Mouse (Mus musculus): ENCODE results near the gene Enox1.

The Enox1 gene

GRCm38 (mm10) chr14:77195314-77196020 is 38.9 kb downstream of the Enox1 start:
- no peak for DNase-seq (ENCODE audit: inconsistent ontology term)

DNA sequence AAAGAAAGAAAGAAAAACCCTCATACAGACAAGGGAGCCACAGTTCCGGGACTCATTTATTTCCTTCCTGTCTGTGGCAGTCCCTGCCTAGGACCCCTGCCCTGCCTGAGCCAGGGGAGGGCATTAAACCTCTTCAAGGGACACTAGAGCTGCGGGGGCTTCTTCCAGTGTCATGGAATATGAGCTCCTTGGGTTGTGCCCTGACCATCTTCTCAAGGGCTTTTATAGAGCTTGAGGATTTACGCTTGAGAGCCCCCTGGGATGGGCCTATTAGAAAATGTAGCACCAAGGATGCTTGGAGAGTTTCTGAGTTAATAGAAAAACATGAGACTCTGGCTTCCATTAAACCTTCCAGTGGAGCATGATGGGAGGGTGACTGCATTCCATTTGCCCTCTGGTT is 39.7 kb downstream of the Enox1 start:
- no peak for DNase-seq (ENCODE audit: inconsistent ontology term)

DNA sequence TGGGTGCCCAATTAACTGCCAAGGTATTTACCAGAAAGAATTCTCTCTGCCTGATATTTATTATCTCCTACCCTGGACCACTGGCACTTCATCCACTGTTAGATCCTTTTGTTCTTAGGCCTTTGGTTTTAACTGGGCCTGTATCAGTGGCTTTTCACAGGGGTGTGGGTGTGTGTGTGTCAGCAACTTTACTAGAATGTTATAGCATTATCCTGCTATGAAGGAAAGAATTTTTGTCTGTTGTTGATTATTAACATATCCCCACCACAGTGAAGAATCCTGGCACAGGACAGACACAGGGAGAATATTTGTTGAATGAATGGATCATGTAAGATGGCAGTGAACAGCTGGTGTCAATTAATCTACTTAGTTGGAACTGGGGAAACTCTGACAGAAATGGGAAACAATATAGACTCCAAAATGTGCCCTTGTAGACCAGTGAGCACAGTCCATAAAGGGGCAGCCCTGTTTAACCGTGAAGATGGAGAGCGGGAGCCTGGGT is 40.9 kb downstream of the Enox1 start:
- DNase-seq (ENCODE audit: inconsistent ontology term), result peak; percentile 82

DNA sequence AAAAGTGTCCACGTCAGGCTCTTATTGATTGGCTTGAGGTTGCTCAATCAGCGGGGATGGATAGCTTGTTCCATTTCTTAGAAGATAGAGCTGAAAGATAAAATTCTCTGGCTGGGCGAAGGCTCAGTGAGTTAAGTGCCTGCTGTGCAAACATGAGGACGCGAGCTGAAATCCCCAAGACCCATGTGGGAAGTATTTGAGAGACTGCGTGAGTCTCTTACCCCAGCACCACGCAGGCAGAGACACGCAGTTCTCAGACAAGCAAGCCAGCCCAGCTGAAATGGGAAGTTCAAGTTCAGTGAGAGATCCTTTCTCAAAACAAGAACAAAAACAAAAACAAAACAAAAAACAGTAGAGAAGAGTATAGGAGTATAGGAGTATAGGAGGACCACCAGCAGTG is 54.3 kb downstream of the Enox1 start:
- DNase-seq (ENCODE audit: inconsistent ontology term), result no peak

DNA sequence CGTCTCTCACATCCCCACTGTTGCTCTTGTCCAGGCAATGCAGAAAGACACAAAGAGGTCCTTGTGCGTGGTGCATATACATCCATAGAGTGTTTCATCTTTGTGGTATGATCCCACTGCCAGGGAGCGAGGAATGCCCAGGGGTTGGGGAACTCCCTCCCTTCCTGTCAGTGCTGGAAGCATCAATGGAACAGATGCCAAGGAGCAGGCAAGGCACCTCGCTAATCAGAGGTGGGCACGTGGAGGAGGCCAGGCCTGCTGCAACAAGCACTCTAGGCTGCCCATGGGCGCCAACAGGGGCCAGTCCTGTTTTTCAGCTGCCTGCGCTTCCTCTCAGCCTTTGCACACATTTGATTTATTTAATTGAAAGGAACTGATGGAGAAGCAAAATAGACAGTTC is 56.6 kb downstream of the Enox1 start:
- DNase-seq (ENCODE audit: inconsistent ontology term), result peak; percentile 12

- no peak for DNase-seq (ENCODE audit: inconsistent ontology term)
Measured at GRCm38 (mm10) chr14:77214848-77215247, 58.3 kb downstream of the Enox1 start.

GRCm38 (mm10) chr14:77225346-77225745 is 68.8 kb downstream of the Enox1 start:
- no peak for DNase-seq (ENCODE audit: inconsistent ontology term)

DNA sequence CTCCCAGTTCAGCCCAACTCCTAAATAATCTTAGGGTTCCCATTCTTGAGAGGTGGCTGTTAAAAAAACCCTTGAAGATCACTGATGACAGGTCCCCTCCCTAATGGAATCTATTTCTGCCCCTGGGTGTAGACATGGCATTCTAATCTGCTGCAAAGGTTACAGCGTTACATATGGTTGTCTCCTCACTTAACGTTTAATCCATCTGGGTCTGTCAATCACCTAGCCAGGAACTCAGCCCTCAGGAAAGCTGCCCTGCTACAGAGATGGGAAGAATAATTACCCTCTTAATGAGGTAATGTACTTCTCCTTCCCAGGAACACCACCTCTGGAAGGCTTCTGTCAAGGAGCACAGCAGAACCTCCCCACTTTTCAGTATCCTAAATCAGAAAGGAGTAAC is 82.2 kb downstream of the Enox1 start:
- DNase-seq (ENCODE audit: inconsistent ontology term), result no peak

DNA sequence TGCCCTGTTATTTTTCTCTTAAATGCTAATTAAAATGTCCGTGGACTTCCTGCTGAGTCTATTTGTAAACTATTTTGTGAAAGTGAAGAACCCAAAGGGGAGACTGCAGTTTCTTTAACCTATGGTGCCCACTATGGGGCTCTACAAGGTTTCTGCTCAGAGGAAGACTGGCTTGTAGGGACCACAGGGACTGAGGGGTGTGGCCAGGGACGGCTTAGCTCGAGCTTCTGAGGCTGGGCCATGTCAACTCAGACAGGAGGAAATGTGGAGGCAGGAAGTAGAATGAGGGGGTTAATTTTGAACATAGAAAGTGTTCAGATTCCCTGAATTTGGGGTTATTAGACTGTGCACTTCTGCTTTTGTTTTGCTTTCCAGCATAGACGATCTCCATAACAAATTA is 82.8 kb downstream of the Enox1 start:
- no peak for DNase-seq (ENCODE audit: inconsistent ontology term)

GRCm38 (mm10) chr14:77246977-77247376 is 90.4 kb downstream of the Enox1 start:
- DNase-seq (ENCODE audit: inconsistent ontology term), result no peak

- peak; percentile 5 for DNase-seq (ENCODE audit: inconsistent ontology term)
Measured at GRCm38 (mm10) chr14:77248426-77248825, 91.9 kb downstream of the Enox1 start.

DNA sequence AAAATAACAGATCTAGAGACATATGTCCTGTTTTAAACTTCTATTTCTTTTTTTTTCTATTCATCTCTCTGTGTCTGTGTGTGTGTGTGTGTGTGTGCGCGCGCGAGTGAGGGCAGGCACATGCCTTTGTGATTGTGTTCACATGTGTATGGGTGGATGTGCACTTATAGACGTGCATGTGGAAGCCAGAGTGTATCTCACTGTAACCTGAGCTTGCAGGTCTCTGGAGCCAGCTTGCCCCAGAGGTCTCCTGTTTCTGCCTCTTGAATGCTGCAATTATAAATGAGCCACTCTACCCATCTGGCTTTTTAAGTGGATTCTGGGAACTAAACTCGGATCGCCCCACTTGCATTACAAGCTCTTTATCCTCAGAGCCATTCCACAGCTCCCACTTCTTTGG is 92.4 kb downstream of the Enox1 start:
- no peak for DNase-seq (ENCODE audit: inconsistent ontology term)

GRCm38 (mm10) chr14:77250652-77251238 is 94.2 kb downstream of the Enox1 start:
- DNase-seq (ENCODE audit: inconsistent ontology term), result no peak

DNA sequence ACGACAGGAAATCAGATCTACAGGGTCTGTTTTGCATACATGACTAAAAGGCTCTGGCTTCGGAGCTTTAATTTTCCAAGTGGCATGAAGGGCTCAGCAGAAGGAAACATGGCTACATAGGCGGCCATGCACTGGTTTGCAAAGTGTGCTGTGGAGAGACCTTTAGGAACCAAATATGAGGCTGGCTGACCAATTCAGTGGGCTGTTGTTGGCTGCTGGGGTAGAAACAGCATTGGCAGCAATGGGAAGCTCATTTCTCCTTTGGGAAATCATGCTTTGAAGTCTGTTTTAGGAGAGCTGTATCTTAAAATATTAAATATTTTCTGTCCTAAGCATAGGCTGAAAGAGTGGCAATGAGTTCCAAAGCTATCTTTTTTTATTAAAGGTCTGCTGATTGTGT is 98.6 kb downstream of the Enox1 start:
- no peak for DNase-seq (ENCODE audit: inconsistent ontology term)

GRCm38 (mm10) chr14:77255711-77256110 is 99.1 kb downstream of the Enox1 start:
- no peak for DNase-seq (ENCODE audit: inconsistent ontology term)

GRCm38 (mm10) chr14:77256943-77257342 is 100.4 kb downstream of the Enox1 start:
- no peak for DNase-seq (ENCODE audit: inconsistent ontology term)

DNA sequence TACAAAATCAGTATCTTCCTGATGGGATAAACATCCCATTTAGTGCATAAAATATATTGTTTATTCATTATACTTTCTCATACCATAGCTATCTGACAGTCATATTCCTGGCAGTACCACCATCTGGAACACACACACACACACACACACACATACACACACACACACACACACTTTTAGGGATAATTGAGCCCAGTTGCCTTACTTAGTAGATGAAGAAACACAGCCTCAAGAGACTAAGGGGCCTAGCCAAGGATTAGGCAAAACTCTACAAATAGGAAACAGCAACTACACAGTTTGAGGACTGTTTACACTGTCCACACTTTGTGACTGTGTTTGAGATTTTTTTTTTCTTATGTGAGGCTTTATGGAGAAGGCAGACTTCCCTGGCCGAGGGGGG is 100.9 kb downstream of the Enox1 start:
- DNase-seq (ENCODE audit: inconsistent ontology term), result no peak

GRCm38 (mm10) chr14:77258186-77258585 is 101.6 kb downstream of the Enox1 start:
- no peak for DNase-seq (ENCODE audit: inconsistent ontology term)

GRCm38 (mm10) chr14:77259686-77260085 is 103.1 kb downstream of the Enox1 start:
- no peak for DNase-seq (ENCODE audit: inconsistent ontology term)

GRCm38 (mm10) chr14:77260107-77260506 is 103.5 kb downstream of the Enox1 start:
- no peak for DNase-seq (ENCODE audit: inconsistent ontology term)

DNA sequence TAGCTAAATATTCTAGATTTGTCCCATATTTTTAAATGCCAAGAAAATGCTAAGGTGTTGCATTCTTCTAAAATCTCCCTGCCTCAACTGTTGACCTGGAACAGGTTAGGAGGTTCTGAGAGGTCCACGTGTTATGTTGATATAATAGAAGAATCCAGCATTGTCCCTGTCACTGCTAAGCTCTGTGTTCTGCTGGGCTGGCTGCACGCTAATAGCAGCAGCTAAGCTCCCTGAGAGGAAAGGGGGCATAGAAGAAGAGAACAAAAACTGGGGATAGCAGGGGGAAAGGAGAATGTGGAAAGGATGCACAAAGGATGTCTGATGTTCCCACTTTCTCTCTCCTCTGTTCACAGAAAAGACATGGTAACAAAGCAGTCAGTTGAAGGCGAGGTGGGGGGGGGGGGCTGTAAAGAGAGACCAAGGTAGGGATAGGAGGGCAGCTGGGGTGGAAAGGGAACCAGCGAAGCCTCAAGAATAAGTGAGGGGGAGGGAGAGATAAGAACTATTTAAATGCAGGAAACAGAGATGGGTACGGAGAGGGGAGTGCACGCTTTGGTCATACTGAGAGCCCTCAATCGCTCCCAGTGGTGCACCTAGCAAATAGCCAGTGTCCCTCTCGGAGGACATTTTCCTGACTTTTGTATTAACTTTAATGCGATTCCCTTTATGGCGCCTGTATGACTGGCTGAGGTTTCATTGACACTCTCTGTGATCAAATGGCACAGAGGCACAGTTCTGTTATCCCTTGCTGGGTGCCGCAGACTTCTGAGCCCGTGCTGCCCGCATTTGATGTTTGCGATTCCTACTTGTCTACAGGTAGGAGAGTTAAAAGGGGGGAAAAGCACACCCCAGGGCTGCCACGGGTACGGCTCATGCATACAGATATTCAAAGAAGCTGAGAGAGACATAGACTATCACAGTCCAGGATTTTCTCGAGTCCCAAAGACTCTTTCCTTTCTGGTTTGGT is 110.5 kb downstream of the Enox1 start:
- no peak for DNase-seq (ENCODE audit: inconsistent ontology term)

GRCm38 (mm10) chr14:77272248-77272930 is 115.8 kb downstream of the Enox1 start:
- no peak for DNase-seq (ENCODE audit: inconsistent ontology term)
